Mouse (Mus musculus): ENCODE measurements at regions not wholly inside any gene's neighbourhood (a gene's known extent, or its start where the extent isn't known, plus 50 kb on each side); places are given as distances from the start of the nearest gene placed in this dataset.

DNA sequence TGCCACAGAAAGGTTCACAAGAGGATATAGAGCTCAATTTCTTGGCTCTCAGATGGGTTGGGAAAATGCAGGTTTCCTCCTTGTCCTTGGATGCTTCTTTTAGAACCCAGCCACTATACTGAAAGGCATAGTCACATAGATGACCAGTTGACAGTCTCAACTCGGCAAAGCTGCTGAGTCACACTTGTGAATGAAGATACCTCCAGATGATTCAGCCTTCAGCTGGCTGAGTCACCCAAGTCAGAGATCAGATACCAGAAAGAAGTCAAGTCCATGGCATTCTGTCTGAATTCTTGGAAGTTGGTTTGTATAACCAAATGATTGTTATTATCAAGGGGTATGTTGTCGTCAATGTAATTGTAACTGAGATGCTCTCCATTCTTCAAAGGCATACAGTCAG, 683.9 kb upstream of the Gm21961 start:
- H3K36me3 ChIP-seq (ENCODE audit: control insufficient read depth, insufficient read depth, low read length), result no peaks in the 10 kb centered on the region
- DNase-seq (ENCODE audit: low spot score) (no peak), ATAC-seq (ENCODE audit: low FRiP score, low TSS enrichment) (no peak)
- no peak overlapping the region for H3K27ac ChIP-seq (replicated peaks)
- H3K9ac ChIP-seq (ENCODE audit: low read length), result no peak overlapping the region
- H3K9me3 ChIP-seq (ENCODE audit: control insufficient read depth, low read length), result no peaks in the 10 kb centered on the region
- no peak for TF ChIP-seq EP300 (optimal IDR thresholded peaks at IDR 0.05)
- no peak for TF ChIP-seq CTCF (IDR thresholded peaks at IDR 0.05; ENCODE audit: low read depth)
- no peak overlapping the region for H3K4me3 ChIP-seq (ENCODE audit: low read depth, low read length)
- no peaks in the 10 kb centered on the region for H3K27me3 ChIP-seq (ENCODE audit: control insufficient read depth, insufficient read depth, low read length)
- H3K4me1 ChIP-seq (replicated peaks; ENCODE audit: control insufficient read depth, insufficient read depth), result no peaks in the 10 kb centered on the region
- no peak overlapping the region for H3K4me2 ChIP-seq (replicated peaks; ENCODE audit: low read depth)
- WGBS, result 77% methylated on average over 2 of the region's 2 CpGs

Data from stomach, postnatal 0 days (tissue).